Mouse (Mus musculus): ENCODE data around the gene Ino80.
"Not testable (repeated sequence)": the region's sequence is repeated elsewhere in the genome, so short reads cannot be mapped to it uniquely, and the experiment has no call there.

The Ino80 gene

DNA sequence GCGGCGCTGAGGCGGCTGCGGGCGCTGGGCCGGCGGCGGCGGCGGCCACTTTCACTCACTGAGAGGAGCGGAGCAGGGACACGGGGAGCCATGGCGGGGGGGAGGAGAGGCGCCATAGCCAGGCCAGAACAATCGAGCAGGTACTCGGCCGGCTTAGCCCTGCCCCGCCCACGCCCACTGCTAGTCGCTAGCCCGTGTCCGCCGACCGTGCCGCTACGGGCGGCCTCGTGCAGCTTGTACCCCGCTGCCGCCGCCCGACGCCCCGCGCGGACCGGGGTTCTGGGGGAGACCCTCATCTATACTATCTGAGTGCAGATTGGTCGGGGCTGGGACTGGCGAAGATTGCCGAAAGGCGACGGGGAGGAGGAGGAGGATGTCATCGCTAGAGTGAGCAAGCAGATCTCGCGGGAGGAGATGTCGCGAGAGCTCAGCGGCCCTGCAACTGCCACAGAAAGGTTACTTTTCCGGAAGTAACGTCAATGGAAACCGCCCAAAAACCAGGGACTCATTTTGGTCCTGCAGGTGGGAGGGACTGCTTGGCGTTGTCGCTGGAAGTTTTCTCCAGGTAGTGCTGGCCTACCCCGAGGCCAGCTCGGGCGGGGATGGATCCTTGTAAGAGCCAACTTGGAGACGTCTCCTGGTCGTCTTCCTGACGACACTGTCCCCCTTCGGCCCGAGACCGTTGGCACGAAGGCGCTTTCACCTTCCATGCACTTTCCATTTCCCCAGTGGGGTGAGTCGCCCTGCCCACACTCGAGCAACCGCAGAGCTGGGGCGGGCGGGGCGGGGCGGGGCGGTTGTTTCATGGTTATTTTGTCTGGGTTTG, at the start of gene Ino80:
Gene Ino80, minus strand, starts transcription at position 117 of the 826 bp plus-strand sequence.
- in situ Hi-C loops (cut with MboI, MseI), result no loop called here

DNA sequence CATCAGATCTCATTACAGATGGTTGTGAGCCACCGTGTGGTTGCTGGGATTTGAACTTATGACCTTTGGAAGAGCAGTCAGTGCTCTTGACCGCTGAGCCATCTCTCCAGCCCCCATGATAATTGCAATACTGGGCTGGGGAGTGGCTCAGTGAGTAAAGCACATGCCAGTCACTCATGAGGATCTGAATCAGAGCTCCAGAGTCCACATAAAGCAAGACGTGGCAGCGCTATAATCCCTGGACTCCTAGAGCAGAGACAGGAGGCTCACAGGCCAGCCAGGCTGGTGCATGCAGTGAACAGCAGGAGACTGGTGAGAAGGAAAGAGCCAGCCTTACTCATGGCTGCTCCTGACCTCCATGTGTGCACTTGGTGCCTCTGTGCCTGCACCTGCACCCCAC, 47.9 kb upstream of the Ino80 start:
- in situ Hi-C loops (cut with MboI, MseI), result no loop called here

DNA sequence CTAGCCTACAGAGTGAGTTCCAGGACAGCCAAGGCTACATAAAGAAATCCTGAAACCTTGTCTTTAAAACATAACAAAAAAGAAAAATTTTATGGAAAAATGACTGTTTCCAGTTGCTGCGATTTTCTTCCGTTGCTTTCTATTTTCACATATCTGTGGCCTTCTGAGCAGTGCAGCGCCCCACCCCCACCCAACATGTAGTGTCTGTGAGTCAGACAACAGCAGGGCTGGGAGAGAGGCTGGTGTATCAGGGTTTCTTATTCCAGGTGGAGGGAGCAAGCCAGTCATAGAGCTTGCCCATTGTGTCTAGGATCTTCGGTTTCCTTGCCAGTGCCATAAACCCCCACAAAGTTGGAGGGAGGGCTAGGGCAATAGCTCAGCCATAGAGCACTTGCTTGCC, 46.3 kb upstream of the Ino80 start:
- in situ Hi-C loops (cut with MboI, MseI), result no loop called here

GRCm38 (mm10) chr2:119520550-119520949, 43.1 kb upstream of the Ino80 start:
- in situ Hi-C loops (cut with MboI, MseI), result no loop called here

- in situ Hi-C loops (cut with MboI, MseI), result no loop called here
Measured at GRCm38 (mm10) chr2:119516811-119517210, 39.3 kb upstream of the Ino80 start.

- in situ Hi-C loops (cut with MboI, MseI), result no loop called here
Measured at GRCm38 (mm10) chr2:119514026-119514522, 36.6 kb upstream of the Ino80 start.

DNA sequence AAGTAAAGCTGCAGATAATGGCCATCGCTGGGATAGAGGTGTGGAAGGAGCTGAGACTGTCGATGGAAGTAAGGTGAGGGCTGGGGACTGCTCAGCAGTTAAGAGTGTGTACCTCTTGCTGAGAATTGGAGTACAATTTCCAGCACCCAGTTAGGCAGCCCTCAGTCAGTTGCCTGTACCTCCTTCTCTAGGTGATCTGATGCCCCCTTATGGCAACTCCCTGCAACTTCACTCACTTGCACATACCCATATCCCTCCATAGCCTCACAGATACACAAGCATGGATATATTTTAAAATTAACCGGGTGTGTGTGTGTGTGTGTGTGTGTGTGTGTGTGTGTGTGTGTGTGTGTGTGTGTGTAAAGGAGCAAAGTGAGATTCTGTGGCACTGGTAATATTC, 34.8 kb upstream of the Ino80 start:
- in situ Hi-C loops (cut with MboI, MseI), result no loop called here

GRCm38 (mm10) chr2:119510856-119511255, 33.4 kb upstream of the Ino80 start:
- in situ Hi-C loops (cut with MboI, MseI), result no loop called here

GRCm38 (mm10) chr2:119508518-119508917, 31.0 kb upstream of the Ino80 start:
- in situ Hi-C loops (cut with MboI, MseI), result not testable (repeated sequence)

DNA sequence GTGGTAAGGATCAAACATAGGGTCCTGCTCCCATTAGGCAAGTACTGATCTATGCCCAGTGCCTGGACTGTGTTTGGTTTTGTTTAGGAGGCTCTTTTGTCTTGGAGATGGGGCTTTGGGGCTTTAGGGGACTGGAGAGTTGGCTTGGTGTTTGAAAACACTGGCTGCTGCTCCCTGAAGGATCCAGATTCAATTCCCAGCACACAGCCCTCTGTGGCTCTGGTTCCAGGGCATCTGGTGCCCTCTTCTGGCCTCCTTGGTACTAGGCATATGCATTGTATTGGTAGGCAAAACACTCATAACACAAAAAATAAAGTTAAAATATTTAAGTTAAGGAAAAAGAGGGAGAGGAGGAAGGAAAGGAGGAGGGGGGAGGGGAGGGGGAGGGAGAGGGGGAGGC, 29.6 kb upstream of the Ino80 start:
- in situ Hi-C loops (cut with MboI, MseI), result no loop called here

GRCm38 (mm10) chr2:119500965-119501652, 23.6 kb upstream of the Ino80 start:
- in situ Hi-C loops (cut with MboI, MseI), result no loop called here

DNA sequence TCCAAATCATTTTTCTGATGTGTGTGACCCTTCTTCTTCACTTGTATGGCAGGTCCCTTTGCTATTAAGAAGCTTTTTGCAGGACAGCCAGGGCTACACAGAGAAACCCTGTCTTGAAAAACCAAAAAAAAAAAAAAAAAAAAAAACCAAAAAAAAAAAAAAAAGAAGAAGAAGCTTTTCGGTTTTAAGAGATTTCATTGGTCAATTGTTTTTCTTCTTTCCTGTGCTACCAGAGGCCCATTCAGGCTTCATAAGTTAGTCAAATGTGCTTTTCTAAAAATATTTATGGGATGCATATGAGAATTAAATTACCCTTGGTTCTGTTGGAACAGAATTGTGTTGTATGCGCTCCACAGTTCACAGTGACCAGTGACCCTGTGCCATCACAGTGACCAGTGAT, 21.4 kb upstream of the Ino80 start:
- in situ Hi-C loops (cut with MboI, MseI), result no loop called here

DNA sequence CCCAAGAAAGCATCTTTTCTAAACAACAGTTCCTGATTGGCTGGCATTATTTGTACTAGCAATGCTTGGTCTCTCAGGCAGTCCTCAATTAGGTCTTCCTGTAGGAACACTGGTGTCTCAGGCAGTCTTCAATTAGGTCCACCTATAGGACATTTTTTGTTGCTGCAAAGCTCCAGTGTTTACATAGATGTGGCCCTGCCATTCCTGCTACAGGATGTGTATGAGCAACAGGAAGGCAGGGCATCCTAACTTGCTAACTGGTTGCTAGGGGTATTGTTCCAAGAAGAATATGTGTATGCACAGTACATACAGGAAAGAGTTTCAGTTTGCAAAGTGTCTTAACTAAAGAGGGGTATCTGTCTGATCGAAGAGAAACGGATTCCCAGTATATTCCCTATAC, 18.6 kb upstream of the Ino80 start:
- in situ Hi-C loops (cut with MboI, MseI), result no loop called here

GRCm38 (mm10) chr2:119491953-119492352, 14.5 kb upstream of the Ino80 start:
- in situ Hi-C loops (cut with MboI, MseI), result no loop called here

DNA sequence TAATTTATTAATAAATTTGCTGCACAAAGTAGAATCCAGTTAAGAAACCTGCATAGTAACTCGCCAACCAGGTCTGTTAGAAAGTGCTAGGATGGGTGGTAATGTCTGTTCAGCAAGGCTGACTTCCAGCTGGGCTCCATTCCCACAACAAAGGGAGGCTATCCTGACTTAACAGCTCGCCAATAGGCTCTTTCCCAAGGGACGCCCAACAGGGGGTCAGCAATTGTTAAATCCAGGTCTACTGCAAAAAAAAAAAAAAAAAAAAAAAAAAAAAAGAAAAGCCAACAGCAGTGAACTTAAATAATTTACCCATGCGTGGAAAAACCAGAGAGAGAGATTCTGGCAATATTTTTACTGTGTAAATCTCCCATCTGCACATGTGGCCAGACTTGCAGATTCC, 9.0 kb upstream of the Ino80 start:
- in situ Hi-C loops (cut with MboI, MseI), result no loop called here

DNA sequence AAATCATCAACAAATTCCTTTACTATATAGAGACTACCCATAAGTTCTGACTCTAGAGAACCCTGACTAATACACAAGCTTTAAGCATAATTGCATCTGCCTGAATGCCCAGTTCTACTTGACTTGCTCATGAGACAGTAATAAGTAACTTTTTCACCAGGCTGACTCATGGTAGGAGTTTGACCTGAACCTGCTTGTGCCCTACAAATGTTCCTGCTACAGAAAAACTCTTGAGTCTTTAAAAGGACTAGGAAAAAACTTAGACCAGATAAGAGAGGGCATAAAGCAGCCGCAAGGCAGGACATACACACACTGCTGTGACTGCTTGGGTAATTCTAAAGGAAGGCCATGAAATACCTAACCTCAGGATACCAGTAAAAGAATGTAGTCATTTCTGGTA, 4.8 kb upstream of the Ino80 start:
- in situ Hi-C loops (cut with MboI, MseI), result no loop called here

DNA sequence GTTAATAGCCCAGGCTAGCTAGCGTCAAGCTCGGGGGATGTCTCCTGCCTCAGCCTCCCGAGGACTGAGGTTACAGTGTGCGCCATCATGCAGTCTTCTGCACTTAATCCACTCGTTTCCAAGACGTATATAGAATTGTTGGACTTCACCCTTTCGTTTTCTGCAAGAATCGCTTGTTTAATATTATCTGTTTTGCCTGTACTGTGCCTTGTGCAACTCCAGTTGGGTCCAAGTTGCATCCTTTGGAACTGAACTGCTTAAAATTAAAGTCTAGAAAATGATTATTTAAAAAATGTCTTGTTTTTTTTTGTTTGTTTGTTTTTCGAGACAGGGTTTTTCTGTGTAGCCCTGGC, 886 bp upstream of the Ino80 start:
- in situ Hi-C loops (cut with MboI, MseI), result no loop called here

DNA sequence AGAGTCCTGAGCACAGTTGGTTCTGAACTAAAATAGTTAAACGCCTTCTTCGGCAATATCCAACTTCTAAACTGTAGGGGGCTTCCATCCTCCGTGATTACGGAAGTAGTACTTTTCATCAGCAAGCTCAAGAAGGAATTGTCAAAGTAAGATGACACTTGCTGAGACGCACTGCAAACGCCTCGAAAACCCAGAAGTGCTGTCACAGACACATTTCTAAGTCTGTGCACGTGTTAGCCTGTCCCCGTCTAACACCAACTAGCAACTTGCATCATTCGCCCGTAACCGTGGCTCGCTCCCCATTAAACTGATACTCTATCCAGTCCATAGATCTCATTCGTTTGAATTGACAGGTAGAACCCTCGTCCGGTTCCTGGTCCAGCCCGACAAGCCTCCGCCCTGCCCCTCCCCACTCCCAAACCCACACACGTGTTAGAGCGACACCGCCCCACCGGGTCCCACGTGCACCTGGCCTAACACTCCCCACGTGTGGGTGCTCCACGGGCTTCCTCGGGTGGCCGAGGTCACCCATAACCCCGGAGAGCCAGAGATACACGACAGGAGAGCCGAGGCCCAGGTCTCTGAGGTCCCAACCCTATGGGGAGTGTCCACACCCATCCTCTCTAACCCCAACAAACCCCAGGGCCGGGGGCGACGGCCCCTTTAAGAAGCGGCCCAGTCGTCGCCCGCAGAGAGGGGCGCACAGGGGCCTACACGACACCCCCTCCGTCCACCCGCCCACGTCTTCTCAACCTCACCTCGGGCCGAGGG, 681 bp downstream of the Ino80 start:
- in situ Hi-C loops (cut with MboI, MseI), result no loop called here

- in situ Hi-C loops (cut with MboI, MseI), result no loop called here
Measured at GRCm38 (mm10) chr2:119476166-119476565, 1.3 kb downstream of the Ino80 start.

GRCm38 (mm10) chr2:119463945-119464344, 13.5 kb downstream of the Ino80 start:
- in situ Hi-C loops (cut with MboI, MseI), result no loop called here

DNA sequence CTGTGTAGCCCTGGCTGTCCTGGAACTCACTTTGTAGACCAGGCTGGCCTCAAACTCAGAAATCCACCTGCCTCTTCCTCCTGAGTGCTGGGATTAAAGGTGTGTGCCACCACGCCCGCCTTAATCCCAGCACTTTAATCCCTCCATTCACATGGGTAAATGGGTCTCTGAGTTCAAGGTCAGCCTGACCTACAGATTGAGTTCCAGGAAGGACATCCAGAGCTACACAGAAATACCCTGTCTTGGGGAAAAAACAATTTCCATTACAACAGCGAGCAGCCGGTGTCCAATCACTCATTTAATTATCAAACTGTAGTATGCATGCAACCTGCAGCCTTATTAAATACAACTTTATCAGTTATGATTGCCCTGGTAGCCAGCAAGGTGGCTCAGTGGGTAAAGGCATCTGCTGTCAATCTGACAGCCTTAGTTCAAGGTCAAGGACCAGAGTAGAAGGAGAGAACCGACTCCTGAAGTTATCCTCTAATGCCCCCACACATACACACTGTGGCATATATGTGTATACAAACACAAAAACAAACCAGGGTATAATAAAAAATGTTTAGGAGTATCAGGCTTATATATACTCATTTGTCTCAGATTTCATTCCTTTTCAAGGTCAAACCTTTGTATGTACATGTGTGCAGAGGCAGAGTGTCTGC, 14.2 kb downstream of the Ino80 start:
- in situ Hi-C loops (cut with MboI, MseI), result no loop called here

- in situ Hi-C loops (cut with MboI, MseI), result no loop called here
Measured at GRCm38 (mm10) chr2:119461028-119461427, 16.5 kb downstream of the Ino80 start.

Data from T-helper 17 cell (primary cell).